Mouse (Mus musculus) testis, adult 2 months (tissue): ENCODE measurements around the gene Lrrc36. TPM values are rescaled to one million over a fixed set of nuclear protein-coding genes. Genes with fewer than 3 reads are reported as not detected.

Experiments
- H3K27ac ChIP-seq: fragments of 200-500 bp; 2 replicates; pipeline ENCODE4 v1.5.1; 2012; ENCODE audit warnings: low read depth, low read length; ENCODE audit not compliant: control insufficient read depth, insufficient read depth
- H3K27me3 ChIP-seq: fragments of 200-500 bp; 2 replicates; pipeline ENCODE4 v1.6.1; 2012; ENCODE audit warnings: mild to moderate bottlenecking, low read length, moderate library complexity; ENCODE audit not compliant: control insufficient read depth, insufficient read depth
- H3K36me3 ChIP-seq: fragments of 200-500 bp; 2 replicates; pipeline ENCODE4 v1.6.1; 2012; ENCODE audit warnings: mild to moderate bottlenecking, low read length; ENCODE audit not compliant: control insufficient read depth, insufficient read depth
- H3K4me1 ChIP-seq: fragments of 200-500 bp; 2 replicates; pipeline ENCODE4 v1.6.1; 2012; ENCODE audit warnings: low read length; ENCODE audit not compliant: control insufficient read depth, insufficient read depth
- H3K4me3 ChIP-seq: fragments of 200-500 bp; 2 replicates; pipeline ENCODE4 v1.5.1; 2012; ENCODE audit warnings: low read depth, mild to moderate bottlenecking, low read length, moderate library complexity, mixed read lengths; ENCODE audit not compliant: control insufficient read depth
- CTCF ChIP-seq: fragments of 200-500 bp; IDR thresholded peaks from 2 replicates; pipeline ENCODE4 v1.5.1; 2012; ENCODE audit warnings: low read depth, mild to moderate bottlenecking, inconsistent platforms, low read length, moderate library complexity; ENCODE audit not compliant: control insufficient read depth, insufficient read depth, insufficient replicate concordance
- POLR2A ChIP-seq: fragments of 200-500 bp; IDR thresholded peaks from 2 replicates; pipeline ENCODE4 v1.6.1; 2012; ENCODE audit warnings: low read depth, mild to moderate bottlenecking, inconsistent platforms, low read length, moderate library complexity; ENCODE audit not compliant: control insufficient read depth
- polyA plus RNA-seq: library from polyadenylated mRNA; depleted of rRNA; stranded (reverse); fragments of >200 nt; gene quantifications from 2 replicates; pipeline ENCODE4 v1.2.3, GENCODE M21; 2012

Gene Lrrc36
- polyA plus RNA-seq, 1 experiment, result 75.6 TPM

DNA sequence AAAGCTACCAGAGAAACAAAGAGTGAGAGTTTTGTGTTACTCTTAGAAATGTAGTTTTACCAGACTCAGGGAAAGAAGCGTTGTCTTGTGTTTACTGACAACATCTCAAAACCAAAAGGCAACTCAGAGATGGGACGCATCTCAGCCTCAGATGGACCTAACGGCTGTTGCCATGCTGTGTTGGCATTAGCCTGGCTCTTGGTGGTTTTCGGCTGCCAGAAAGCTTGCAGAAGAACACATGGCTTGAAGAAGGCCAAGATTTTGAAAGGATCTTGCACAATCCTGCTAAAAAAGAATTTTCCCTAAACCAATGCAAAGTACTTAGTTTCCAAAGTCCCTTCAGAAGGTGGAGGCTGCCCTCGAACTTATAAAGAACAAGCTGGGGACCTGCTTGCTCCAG is 29.3 kb downstream of the Lrrc36 start:
- Histone ChIP-seq H3K27ac (no peak overlapping the region), H3K36me3 (no peaks in the 10 kb centered on the region), H3K27me3 (no peaks in the 10 kb centered on the region), H3K4me3 (no peak overlapping the region), H3K4me1 (no peaks in the 10 kb centered on the region)
- TF ChIP-seq POLR2A (no peak), CTCF (no peak)

DNA sequence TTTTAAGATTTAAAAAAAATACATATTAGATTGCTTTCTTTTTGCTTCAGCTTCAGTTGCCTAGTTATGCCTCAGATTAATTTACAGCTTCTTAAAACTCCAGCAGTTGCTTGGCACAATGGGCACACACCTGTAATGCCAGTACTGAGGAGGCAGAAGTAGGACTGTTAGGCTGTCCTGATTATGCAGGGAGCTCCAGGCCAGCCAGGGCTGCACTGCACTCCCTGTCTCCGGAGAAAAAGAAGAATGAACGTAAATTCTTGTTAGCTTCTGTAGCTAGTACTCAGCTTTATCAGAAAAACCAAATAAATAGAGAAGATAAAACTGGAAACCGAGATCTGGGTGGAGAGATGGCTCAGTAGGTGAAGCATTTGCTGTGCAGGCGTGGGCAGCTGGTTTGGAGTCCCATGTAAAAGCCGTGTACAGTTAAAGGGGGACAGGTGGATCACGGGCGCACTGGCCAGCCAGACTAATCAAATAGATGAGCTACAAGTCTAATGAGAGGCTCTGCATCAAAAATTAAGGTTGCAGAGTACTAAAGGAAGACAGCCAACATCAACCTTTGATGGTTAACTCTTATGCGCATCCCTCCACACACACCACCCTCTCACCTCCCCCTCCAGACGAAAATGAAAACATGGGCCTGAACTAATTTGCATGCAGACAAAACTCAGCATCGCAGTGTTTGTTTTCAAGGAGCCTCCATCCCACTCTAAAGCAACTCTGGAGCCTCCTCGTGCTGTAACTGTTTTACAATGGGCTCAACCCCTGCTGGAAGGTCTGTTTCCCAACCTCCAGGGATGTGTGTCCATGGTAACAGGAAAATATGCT is 32.1 kb downstream of the Lrrc36 start:
- no peak overlapping the region for H3K4me3 ChIP-seq
- no peak overlapping the region for H3K27ac ChIP-seq

DNA sequence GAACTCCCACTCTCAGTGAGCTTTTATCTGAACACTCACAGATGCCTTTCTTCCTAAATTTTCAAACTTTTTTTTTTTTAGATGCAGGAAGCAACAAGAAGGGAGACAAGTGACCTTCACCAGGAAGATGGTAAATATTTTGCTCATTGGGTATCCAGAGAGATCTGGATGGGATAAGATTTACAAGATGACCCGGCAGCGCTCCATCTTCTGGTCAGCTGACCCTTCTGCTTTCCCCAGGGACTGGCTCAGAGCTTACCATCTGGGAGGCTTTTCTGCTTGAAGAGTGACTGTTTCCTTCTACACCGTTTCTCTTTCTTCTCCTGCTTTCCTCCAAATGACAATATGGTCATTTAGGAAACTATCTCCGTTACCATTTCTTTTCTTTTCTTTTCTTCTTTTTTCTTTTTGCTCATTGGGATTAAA is 32.8 kb downstream of the Lrrc36 start:
- Histone ChIP-seq H3K4me1 (no peaks in the 10 kb centered on the region), H3K27me3 (no peaks in the 10 kb centered on the region), H3K27ac (no peak overlapping the region), H3K36me3 (no peaks in the 10 kb centered on the region), H3K4me3 (no peak overlapping the region)
- TF ChIP-seq CTCF (no peak), POLR2A (no peak)

More for the DNA sequence above, 32.1 kb downstream of the Lrrc36 start:
- TF ChIP-seq CTCF, result no peak
- TF ChIP-seq POLR2A, result no peak
- Histone ChIP-seq H3K27me3 (no peaks in the 10 kb centered on the region), H3K36me3 (no peaks in the 10 kb centered on the region), H3K4me1 (no peaks in the 10 kb centered on the region)

DNA sequence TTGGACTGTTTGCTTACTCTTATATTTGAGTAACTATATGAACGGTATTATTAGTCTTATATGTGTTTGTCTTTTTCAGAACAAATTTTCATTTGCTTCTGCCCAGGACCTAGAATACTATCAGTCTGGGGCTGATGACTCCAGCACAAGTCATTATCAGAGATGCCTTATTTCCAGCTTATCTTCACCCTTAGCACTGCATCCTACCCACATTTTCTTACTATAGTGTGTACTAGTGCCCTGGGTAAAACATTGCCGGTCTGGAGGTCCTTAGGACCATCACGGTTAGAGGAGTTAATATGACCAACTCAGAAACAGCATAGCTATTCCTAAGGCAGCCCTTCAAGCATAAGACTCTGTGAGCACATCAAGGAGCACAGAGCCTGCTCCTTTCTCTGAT is 34.8 kb downstream of the Lrrc36 start:
- Histone ChIP-seq H3K27me3 (no peaks in the 10 kb centered on the region), H3K36me3 (no peaks in the 10 kb centered on the region), H3K4me3 (no peak overlapping the region), H3K4me1 (no peaks in the 10 kb centered on the region), H3K27ac (no peak overlapping the region)
- TF ChIP-seq POLR2A (no peak), CTCF (no peak)

DNA sequence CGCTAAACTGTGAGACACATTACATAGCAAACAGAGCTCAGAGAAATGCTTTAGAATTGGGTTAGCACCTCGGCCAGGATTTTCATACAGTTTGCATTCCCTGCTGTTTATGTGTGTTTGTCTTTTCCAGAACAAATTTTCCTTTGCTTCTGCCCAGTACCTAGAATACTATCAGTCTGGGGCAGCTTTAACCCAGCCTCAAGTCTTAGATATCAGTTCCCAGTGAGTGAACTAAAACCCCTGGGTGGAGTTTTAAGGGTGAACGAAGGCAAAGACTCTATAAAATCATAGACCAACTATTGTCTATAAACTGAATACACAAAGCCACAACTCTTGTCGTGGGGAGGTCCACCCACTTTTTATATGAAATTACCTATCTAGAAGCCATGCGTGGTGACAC is 35.2 kb downstream of the Lrrc36 start:
- Histone ChIP-seq H3K4me3 (no peak overlapping the region), H3K27me3 (no peaks in the 10 kb centered on the region), H3K36me3 (no peaks in the 10 kb centered on the region), H3K4me1 (no peaks in the 10 kb centered on the region), H3K27ac (no peak overlapping the region)
- TF ChIP-seq CTCF (no peak), POLR2A (no peak)

DNA sequence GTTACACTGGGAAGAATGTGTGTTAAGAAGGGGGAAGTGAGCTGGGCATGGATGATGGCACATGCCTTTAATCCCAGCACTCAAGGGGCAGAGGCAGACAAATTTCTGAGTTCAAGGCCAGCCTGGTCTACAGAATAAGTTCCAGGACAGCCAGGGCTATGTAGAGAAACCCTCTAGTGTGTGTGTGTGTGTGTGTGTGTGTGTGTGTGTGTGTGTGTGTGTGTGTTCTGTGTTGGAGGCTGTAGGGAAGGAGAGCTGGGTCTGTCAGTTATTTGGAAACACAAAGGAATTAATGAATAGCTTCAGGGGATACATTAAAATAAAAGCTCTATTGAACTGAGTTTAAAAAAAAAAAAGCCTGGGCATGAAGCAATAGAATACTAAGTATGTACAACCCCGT is 37.6 kb downstream of the Lrrc36 start:
- TF ChIP-seq POLR2A (no peak), CTCF (no peak)
- H3K36me3 ChIP-seq, result no peaks in the 10 kb centered on the region
- no peaks in the 10 kb centered on the region for H3K4me1 ChIP-seq
- no peaks in the 10 kb centered on the region for H3K27me3 ChIP-seq
- H3K4me3 ChIP-seq, result no peak overlapping the region
- H3K27ac ChIP-seq, result no peak overlapping the region

DNA sequence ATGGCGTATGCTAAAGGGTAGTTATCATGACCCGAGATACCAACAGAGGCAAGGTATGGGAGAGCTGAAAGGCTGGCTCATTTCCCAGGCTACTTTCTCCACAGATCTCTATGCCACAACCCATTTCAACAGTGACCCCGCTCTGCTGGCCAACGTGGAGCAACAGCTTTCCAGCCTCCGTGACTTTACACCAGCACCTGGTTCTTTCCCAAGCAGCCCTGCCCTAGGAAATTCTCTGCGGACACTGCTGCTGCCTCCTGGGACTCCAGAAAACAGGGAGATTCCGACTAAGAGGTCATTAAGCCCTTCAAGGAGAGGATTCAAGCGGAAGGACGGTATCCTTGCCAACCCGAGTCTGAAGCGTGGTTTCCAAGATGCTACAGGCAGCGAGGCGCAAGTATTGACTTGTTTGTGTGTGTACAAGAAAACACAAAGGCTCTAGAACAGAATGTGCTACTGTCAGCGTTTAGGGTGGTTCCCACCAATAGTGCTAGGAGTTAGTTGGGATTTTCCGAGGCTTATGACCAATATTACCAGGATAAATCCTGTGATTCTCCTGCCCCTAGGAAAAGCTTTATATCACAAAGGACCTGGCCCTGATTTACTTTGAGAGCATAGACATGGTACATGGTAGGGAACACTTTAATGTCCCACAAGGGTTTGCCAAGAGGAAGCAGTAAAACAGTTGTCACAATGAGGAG is 38.7 kb downstream of the Lrrc36 start:
- no peak for TF ChIP-seq CTCF
- TF ChIP-seq POLR2A, result no peak
- no peak overlapping the region for H3K27ac ChIP-seq

DNA sequence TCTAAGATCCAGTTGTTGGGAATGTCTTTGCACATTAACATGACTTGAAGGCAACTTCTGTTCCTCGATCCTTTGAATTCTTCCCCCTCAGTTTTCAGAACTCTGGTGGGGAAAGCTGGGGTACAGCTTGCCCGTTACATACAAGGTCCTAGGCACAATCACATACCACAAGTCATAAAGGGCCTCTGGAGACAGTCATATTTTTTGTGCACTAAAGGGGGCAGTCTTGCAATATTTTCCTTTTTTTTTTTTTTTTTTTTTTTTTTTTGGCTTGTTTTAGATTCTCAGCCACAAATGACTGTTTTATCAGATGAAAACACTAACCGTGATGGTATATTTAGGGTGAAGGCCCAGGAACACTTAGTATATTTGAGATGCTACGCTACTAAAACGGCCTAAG is 39.9 kb downstream of the Lrrc36 start:
- Histone ChIP-seq H3K27me3 (no peaks in the 10 kb centered on the region), H3K4me3 (no peak overlapping the region), H3K27ac (no peak overlapping the region), H3K4me1 (peaks cover 2% of the 10 kb centered on the region), H3K36me3 (no peaks in the 10 kb centered on the region)
- no peak for TF ChIP-seq CTCF

More for the DNA sequence above, 38.7 kb downstream of the Lrrc36 start:
- Histone ChIP-seq H3K36me3 (no peaks in the 10 kb centered on the region), H3K4me3 (no peak overlapping the region), H3K4me1 (no peaks in the 10 kb centered on the region), H3K27me3 (no peaks in the 10 kb centered on the region)
